Mouse (Mus musculus) lung, adult 2 months (tissue): ENCODE results near the gene Colgalt2.

Experiments
- CTCF ChIP-seq: fragments of 200-500 bp; IDR thresholded peaks from 2 replicates; pipeline ENCODE4 v1.5.1; 2011; ENCODE audit warnings: mild to moderate bottlenecking, low read length, control low read depth; ENCODE audit not compliant: insufficient read depth
- POLR2A ChIP-seq: fragments of 200-500 bp; IDR thresholded peaks from 2 replicates; pipeline ENCODE4 v1.6.1; 2011; ENCODE audit warnings: low read depth, mild to moderate bottlenecking, control low read depth, low read length, borderline replicate concordance; ENCODE audit errors: extremely low read depth

- no peak for TF ChIP-seq CTCF
- TF ChIP-seq POLR2A = no peak
Measured at GRCm38 (mm10) chr1:152550544-152550943, 150.9 kb downstream of the Colgalt2 start.
